Mouse (Mus musculus): Measurements from ENCODE around the gene Nlrp4f.

DNA sequence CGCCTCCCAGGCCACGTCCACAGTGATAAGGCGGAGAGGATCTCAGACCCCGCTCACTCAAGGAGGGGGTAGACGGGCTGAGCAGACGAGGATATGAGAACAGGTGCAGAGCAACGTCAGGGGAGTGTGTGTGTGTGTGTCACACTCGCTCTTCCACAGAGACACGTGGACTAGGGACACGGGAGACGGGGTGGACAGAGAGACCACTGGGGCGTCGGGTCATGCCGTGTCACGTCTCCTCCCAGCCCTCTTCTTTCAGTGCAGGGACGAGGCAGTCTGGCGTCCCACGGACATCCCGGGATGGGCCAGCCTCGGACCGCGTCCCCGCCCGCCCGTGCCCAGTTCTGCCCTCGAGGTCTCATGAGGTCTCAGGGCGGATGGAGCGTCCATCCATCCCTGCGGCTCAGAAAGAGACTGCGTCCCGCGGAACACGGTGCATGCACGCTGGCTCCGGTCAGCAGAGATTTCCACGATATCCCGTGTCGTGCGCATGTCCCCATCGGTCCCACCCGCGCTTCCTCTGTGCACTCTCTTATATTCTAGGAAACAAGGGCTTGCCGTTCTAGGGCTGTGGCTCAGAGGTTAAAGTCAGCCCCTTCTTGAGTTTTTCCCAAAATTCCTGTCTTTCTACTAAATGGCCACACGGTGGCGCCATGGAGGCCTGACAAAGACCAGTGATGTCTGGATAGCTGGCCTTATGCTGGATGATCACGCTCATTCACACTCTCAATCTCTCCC, 29.9 kb downstream of the Nlrp4f start:
- no peak for TF ChIP-seq E2F4 (IDR thresholded peaks at IDR 0.05; ENCODE audit: borderline replicate concordance, low read depth, low read length)
- no peak for TF ChIP-seq UBTF (IDR thresholded peaks at IDR 0.05; ENCODE audit: borderline replicate concordance, insufficient read depth, low read depth, low read length)
- no peak for TF ChIP-seq SIN3A (IDR thresholded peaks at IDR 0.05; ENCODE audit: low read length)
- peak; percentile 68 to 87 (median 87) for TF ChIP-seq CTCF (IDR thresholded peaks at IDR 0.05 in 2 of 3, conservative IDR thresholded peaks at IDR 0.05 in 1 of 3; ENCODE audit: control insufficient read depth in 1 of 3, insufficient read depth in 1 of 3, low read depth in 2 of 3, low read length in 3 of 3, poor library complexity in 1 of 3, severe bottlenecking in 1 of 3)
- TF ChIP-seq POLR2A (IDR thresholded peaks at IDR 0.05; ENCODE audit: control insufficient read depth in 1 of 2, insufficient read depth in 1 of 2, low read depth in 1 of 2, low read length in 2 of 2, poor library complexity in 1 of 2): no peak

Data from MEL (cell line).